Mouse (Mus musculus) G1E (cell line): ENCODE results near the gene Ints13.

ENCODE experiments used
- CTCF ChIP-seq: IDR thresholded peaks from 2 replicates; pipeline ENCODE4 v1.5.1; 2012; ENCODE audit warnings: low read depth, low read length, inconsistent platforms, mixed read lengths
- GATA1 ChIP-seq: IDR thresholded peaks from 2 replicates; pipeline ENCODE4 v1.6.1; 2012; ENCODE audit warnings: borderline replicate concordance, low read length, inconsistent platforms, mixed read lengths
- TAL1 ChIP-seq: conservative IDR thresholded peaks from 2 replicates; pipeline ENCODE4 v1.6.1; 2012; ENCODE audit warnings: low read depth, low read length, inconsistent platforms, mixed read lengths

DNA sequence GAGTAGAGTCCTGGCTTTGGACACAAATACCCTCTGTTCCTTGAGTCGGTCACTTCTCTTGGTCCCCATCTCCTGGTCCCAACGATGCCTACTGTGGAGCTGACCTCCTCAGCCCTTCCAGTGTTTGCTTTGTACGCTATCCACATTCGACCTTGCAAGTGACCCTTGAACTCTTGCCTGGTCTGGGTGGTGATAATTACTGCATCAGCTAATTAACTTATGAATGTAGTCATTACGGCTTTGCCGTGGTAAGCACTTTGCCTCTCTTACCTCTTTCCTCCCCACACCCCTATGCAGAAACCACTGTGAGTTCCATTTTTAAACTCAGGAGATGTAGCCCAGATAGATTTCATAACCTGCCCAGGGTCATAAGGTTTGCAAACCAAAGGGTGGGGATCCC is 77.4 kb downstream of the Ints13 start:
- no peak for TF ChIP-seq CTCF
- TF ChIP-seq GATA1, result no peak
- TF ChIP-seq TAL1, result no peak
